Mouse (Mus musculus) layer of hippocampus, adult 18-20 months (tissue): ENCODE measurements around the gene Rerg. TPM values are rescaled to one million over a fixed set of nuclear protein-coding genes. Genes with fewer than 3 reads are reported as not detected.
A peak's percentile ranks its signal among the peaks of the same experiment; 100 is the strongest.

Experiments used
- DNase-seq, 2 experiments: peaks; one replicate each; pipeline ENCODE4 v3.0.0; 2022; ENCODE audit warnings: low spot score in 2 of 2
- total RNA-seq, 2 experiments: library from RNA; stranded (reverse); gene quantifications; 2 replicates each; pipeline ENCODE4 v1.2.3; 2021

Gene Rerg
- total RNA-seq, 2 experiments from 2014 or later, result 34.2 to 37.1 TPM

- peak; percentile 21 to 73 for DNase-seq
Observed at GRCm38 (mm10) chr6:137135506-137136391, 34.5 kb downstream of the Rerg start.

GRCm38 (mm10) chr6:137131794-137132193, 38.5 kb downstream of the Rerg start:
- no peak for DNase-seq

GRCm38 (mm10) chr6:137131349-137131748, 38.9 kb downstream of the Rerg start:
- no peak for DNase-seq

- DNase-seq, result no peak
Observed at GRCm38 (mm10) chr6:137126861-137127260, 43.4 kb downstream of the Rerg start.

DNA sequence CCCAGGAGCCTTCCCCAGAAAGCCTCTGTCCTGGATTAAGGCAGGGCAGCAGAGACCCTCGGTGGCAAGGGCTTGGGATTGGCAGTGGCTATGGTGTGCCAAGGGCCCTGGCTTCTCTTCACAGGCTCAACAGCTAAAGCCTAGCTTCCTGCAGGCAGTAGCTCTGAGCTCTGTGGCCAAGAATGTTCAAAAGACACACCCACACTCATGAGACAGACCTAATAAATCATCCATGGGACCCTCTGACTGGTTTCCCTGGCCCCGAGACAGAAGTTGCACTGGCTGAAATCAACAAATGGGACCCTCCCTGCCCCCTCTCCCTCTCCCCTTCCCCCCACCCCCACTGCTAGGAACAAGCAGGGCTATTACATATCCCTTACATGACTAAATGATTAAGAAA, 44.1 kb downstream of the Rerg start:
- DNase-seq, result no peak

DNA sequence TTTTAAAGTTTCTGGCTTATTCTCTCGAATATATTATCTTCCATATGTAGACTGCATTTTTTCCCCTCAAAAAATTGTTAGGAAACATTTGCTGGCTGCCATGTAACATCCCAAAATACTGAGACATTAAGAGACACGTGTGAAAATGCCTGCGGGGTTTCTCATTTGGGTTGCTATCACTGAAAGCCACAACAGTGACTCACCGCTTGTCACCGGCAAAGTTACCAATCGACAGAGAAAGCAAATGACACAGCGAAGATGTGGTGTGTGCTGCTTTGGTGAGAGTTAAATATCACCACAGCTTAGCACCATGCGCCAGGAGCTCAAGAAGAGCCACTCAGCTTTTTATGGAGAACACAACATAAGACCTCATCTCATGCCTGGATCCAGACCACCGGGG, 44.9 kb downstream of the Rerg start:
- peak in 1 of 2 experiments; percentile 37 for DNase-seq

- DNase-seq, result no peak
Observed at GRCm38 (mm10) chr6:137125006-137125405, 45.3 kb downstream of the Rerg start.

DNA sequence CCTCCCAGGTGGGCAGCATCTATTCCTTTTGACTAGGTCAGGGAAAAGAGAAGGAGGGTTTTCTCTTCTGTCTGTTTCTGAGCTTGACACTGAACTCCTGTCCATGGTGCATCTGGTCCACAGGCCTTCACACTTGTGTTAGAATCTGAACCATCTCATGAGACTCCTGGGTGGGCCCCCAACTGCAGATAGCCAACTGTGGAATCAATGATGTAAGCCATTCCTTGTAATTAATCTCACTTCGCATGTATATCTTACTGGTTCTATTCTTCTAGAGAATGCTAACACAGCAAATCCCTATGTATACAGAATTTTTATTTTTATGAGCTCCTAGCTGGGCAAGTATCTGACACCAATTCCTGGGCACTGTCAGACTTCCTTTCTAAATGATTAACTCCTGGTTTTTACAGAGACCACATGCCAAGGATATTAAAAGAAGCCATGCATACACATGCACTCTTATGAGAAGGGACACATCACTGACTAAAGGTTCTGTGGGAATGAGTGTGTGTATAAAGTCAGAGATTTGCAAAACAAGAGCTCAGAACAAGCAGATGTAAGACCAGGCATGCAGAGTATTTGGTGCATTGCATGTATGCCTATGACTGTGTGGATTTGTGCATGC, 53.3 kb downstream of the Rerg start:
- DNase-seq, result no peak

GRCm38 (mm10) chr6:137114859-137115258, 55.4 kb downstream of the Rerg start:
- no peak for DNase-seq

DNA sequence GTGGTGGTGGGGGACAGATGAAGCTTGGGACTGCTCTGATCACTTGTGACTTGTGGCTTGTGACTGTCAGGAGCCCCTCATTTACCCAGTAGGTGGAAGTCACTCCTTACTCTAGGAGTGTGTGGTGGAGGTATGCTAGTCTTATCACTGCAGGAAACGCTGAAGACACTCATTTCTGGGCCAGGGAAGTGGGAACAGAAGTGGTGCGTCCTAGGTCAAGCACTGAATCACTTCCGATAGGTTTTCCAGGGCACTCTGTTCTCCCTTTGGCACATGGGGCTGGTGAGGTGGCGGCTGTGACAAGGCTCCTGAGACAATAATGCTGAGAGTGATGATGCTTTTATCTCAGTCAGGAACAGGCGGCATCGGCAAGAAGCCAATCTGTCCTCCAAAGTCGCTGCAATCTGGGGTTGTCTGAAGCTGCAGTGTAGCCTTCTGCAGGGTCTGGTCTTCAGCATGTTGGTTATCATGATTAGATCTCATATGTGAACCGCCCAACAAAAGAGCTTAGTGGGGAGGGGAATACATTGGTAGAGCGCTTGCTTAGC, 59.0 kb downstream of the Rerg start:
- DNase-seq, result peak in 1 of 2 experiments; percentile 68

DNA sequence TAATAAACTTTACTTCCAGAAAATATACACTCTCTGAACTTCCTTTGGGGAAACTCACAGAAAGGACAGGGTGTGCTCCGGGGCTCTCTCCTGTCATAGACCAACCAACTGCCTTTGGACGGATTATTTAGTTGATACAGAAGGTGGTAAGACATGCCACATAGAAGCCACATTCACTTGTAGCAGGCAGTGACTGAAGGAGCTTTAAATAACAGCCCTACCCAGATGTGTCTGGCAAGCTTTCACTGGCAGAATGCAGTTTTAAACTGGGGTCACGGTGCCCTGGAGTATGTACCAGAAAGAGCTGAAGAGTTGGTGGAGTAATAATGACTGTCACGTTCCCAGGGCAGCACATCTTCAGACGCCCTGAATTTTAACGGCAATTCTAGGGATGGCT, 59.5 kb downstream of the Rerg start:
- no peak for DNase-seq

DNA sequence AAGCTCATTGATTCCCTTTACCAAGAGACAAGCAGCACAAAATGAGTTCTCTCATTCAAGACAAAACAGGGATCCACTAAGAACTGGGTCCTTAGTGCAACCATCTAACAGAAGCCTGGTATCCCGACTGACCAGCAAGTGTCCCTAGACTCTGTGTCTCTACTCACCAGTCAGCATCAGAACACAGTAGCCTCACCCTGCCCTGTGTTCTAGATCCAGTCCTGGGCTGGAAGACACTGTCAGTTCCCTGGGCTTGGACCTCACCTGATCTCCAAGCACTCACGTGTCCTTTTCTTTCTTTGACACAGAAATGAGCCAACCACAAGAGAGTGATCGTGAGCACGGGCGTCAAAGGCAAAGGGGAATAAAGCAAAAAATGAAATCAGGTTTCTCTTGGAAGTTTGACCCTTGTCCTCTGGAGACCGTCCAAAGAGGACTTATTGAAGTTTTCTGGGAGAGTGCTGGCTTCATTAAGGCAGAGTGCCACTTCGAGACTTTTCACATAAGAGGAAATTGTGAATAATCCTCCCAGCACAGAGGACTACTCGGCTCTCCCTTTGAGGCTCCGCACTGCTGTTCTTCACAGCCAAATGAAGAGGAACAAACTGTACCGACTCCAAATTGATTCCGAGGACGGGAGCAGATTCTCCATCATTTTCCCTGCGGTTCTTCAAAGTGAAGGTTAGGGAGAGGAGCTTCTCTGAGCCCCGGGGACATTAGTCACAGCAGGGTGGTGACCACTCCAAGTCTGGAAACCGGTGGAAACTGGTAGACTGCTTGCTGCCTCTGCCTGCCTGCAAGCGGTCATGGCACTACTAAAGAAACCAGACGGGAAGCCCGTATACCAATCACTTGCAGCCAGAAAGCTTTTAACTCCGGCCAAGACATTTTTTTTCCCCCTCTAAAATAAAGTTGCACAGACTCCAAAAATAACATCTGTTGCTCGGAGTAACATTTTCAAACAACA, 60.2 kb downstream of the Rerg start:
- no peak for DNase-seq

- DNase-seq, result no peak
Observed at GRCm38 (mm10) chr6:137105285-137105684, 65.0 kb downstream of the Rerg start.

DNA sequence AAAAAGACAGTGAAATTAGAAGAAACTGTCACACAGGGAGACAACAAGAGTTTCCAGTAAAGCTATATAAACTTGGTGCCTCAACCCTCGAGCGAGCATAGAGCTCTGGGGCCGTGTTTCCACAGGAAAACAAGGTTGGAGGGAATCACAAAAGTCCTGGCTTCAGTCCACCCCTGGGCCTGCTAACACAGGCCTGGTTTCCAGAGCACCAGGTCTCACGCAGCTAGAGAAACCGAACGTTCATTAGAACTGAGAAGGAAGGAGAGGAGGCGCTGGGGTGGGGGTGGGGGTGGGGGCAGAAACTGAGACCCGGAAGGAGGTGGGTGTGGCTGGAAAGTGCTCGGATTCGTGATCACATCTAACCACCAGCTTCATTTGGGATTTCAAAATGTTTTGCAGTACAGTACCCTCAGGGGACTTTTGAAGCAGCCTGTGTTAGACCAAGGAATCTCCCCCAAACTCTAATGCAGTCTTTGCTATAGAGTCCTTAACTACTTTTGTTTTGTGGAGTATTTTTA, 67.6 kb downstream of the Rerg start:
- DNase-seq, result no peak

DNA sequence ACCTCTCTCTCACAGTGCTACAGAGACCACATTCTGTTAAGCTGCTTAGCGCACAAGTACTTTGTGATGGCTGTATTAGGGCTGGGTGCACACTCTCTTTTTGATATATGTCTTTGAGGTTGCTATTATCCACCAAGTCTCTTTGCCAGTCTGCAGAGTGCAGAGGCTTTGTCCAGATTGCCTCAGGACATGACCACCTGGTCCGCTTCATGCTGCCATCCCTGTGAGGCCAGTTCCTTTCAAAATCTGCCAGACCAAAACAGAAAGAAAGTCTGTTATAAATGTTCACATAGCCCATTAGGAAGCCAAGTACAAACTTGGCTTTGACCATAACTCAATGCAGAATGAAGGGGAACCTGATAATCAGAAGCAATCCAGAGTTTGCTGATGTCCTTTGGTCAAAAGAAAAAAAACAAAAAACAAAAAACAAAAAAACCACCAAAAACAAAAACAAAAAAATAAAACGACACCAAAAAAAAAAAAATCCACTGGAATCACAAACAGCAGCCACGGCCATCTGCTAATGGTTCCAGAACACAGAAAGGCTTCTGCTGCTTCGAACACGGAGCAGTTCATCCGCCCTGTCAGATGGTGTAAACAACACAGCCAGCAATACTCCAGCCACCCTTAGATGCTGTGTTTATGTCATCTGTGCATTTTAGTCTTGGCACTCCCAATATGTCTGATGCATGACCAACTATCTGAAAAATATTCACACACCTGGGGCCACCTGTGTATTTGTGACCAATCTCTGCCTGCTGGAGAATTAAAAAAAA, 68.2 kb downstream of the Rerg start:
- DNase-seq, result no peak

- DNase-seq, result no peak
Observed at GRCm38 (mm10) chr6:137100259-137100658, 70.0 kb downstream of the Rerg start.

GRCm38 (mm10) chr6:137098232-137099191, 71.8 kb downstream of the Rerg start:
- peak in 1 of 2 experiments; percentile 73 for DNase-seq

DNA sequence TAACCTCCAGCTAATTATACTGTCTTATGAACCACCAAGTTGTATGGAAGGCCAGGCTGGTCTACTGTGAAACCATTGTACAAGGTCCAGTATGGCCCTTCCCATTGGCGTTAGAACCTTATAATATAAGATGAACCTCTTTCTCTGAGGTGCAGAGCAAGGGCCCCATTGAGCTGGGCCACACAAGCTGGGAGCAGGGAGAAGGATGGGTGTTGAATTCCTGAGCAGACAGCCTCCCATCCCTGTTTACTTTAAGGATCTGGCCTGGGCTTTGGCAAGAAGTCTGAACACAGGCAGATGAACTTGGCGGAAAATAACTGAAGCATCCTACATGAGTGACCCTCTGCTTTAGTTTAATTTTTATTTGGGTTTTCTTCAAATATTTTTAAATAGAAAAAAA, 75.8 kb downstream of the Rerg start:
- DNase-seq, result no peak

DNA sequence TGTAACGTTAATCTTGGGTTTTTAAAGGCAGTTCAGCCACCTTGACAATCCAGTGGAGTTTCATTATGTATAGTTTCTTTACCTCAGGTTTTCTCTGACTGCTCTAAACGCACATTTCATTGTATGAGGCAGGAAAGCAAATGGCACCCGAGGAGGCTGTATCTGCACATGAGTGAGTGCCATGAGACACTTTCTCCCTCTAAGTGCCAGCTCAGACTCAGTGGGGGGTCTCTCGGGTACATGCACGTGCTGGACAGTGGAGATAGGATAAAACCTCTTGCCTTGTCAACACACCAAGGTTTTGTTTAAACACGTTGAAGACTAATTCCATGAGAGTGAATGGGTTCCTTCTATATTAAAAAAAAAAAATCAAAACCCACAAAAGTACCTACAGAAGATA, 81.8 kb downstream of the Rerg start:
- no peak for DNase-seq
